Mouse (Mus musculus) liver, embryonic 13.5 days (tissue): ENCODE data around the gene Arhgap11a. TPM values are rescaled to one million over a fixed set of nuclear protein-coding genes. Genes with fewer than 3 reads are reported as not detected.

Experiments used
- ATAC-seq: fragments of 200-750 bp; cut with Nextera tagmentation; 2 replicates; pipeline ENCODE4 v1.8.0; 2017; ENCODE audit warnings: low read depth, mild to moderate bottlenecking, moderate number of reproducible peaks, moderate library complexity
- DNase-seq: peaks from one replicate; pipeline ENCODE4 v3.0.0; 2022
- H3K27ac ChIP-seq: fragments of 300-500 bp; sonication (generic); 2 replicates; pipeline ENCODE4 v1.5.1; 2015; ENCODE audit warnings: moderate library complexity, mild to moderate bottlenecking, inconsistent platforms
- H3K27me3 ChIP-seq: fragments of 300-500 bp; sonication (generic); 2 replicates; pipeline ENCODE4 v1.6.1; 2015; ENCODE audit warnings: mild to moderate bottlenecking, inconsistent platforms
- H3K36me3 ChIP-seq: fragments of 300-500 bp; sonication (generic); 2 replicates; pipeline ENCODE4 v1.6.1; 2015; ENCODE audit warnings: mild to moderate bottlenecking, inconsistent platforms
- H3K4me1 ChIP-seq: fragments of 300-500 bp; sonication (generic); replicated peaks from 2 replicates; pipeline ENCODE4 v1.6.1; 2015; ENCODE audit warnings: inconsistent platforms
- H3K4me2 ChIP-seq: fragments of 300-500 bp; sonication (generic); 2 replicates; pipeline ENCODE4 v1.6.1; 2015; ENCODE audit warnings: inconsistent platforms, mild to moderate bottlenecking, moderate library complexity
- H3K4me3 ChIP-seq: fragments of 300-500 bp; sonication (generic); replicated peaks from 2 replicates; pipeline ENCODE4 v1.5.1; 2015; ENCODE audit warnings: mild to moderate bottlenecking, inconsistent platforms
- H3K9ac ChIP-seq: fragments of 300-500 bp; sonication (generic); 2 replicates; pipeline ENCODE4 v1.6.1; 2015; ENCODE audit warnings: mild to moderate bottlenecking, inconsistent platforms
- H3K9me3 ChIP-seq: fragments of 300-500 bp; sonication (generic); replicated peaks from 2 replicates; pipeline ENCODE4 v1.6.1; 2016; ENCODE audit warnings: inconsistent platforms
- WGBS: fragments of 180-500 bp; shearing (Covaris S2); methylation state at CpG from one replicate; pipeline ENCODE4 v1.1.7; 2015; ENCODE audit not compliant: insufficient replicate concordance; 5-methylcytosine and 5-hydroxymethylcytosine counted together
- polyA plus RNA-seq: library from polyadenylated mRNA; unstranded; fragments of >200 nt; fragmentation: Nextera tagmentation; extraction: Ambion mirVana; gene quantifications from 2 replicates; pipeline ENCODE4 v1.2.1, GENCODE M21; 2015

The Arhgap11a gene
- 17.4 and 22.9 TPM in 2 replicates for polyA plus RNA-seq

GRCm38 (mm10) chr2:113848245-113849121 is at the start of gene Arhgap11a:
TSS of gene Arhgap11a (minus strand) at chr2:113848661.
- Histone ChIP-seq H3K4me2 (peak within 1 kb of the TSS; percentile 94), H3K4me3 (peak within 1 kb of the TSS; percentile 95), H3K9ac (peak within 1 kb of the TSS; percentile 89), H3K27me3 (no peaks in the 10 kb centered on the region), H3K36me3 (peaks cover 26% of the 10 kb centered on the region), H3K4me1 (peaks cover 25% of the 10 kb centered on the region), H3K9me3 (no peaks in the 10 kb centered on the region), H3K27ac (peak within 1 kb of the TSS; percentile 93)
- ATAC-seq (peak; percentile 98), DNase-seq (peak; percentile 87)
- under 1% methylated on average over 48 of the region's 48 CpGs for WGBS

DNA sequence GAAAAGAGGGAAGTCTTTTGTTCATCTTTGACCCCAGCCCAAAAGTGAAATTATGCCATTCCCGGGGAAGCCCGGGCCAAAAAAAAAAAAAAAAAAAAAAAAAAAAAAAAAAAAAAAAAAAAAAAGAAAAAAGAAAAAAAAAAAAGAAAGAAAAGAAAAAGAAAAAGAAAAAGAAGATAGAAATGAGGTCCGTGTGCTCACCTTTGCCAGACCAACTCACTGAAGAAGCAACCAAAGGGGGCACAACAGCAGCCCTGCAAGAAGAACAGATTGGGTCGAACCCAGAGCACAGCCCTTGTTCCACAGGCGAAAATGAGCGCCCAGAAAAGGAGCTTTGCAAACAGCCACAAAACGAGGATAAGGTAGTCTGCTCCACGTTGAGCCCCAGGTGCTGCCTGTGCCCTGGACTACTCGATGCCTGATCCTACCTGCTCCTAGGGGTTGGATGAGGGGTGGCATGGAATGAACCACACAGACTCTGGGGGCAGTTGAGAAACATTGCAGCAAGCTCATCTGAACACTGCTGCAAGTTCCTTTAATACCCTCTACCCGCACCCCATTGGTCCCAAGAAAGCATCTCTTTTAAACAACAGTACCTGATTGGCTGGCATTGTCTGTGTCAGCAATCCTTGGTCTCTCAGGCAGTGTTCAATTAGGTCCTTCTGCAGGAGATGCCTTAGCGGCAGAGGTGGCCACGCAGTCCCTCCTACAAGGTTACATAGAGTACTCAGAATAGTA is 45.1 kb upstream of the Arhgap11a start:
- no peak overlapping the region for H3K27ac ChIP-seq
- ATAC-seq (no peak), DNase-seq (no peak)
- H3K4me3 ChIP-seq = no peak overlapping the region
- no peaks in the 10 kb centered on the region for H3K9me3 ChIP-seq
- H3K4me1 ChIP-seq = no peaks in the 10 kb centered on the region
- no peak overlapping the region for H3K4me2 ChIP-seq
- H3K36me3 ChIP-seq = no peaks in the 10 kb centered on the region
- H3K27me3 ChIP-seq = no peaks in the 10 kb centered on the region
- 60% methylated on average over 10 of the region's 12 CpGs for WGBS
- no peak overlapping the region for H3K9ac ChIP-seq

- Histone ChIP-seq H3K27ac (no peak overlapping the region), H3K9ac (no peak overlapping the region), H3K9me3 (no peaks in the 10 kb centered on the region), H3K4me2 (no peak overlapping the region), H3K36me3 (no peaks in the 10 kb centered on the region), H3K4me3 (no peak overlapping the region), H3K4me1 (no peaks in the 10 kb centered on the region), H3K27me3 (no peaks in the 10 kb centered on the region)
- ATAC-seq (no peak), DNase-seq (no peak)
- 62% methylated on average over 4 of the region's 4 CpGs for WGBS
Observed at GRCm38 (mm10) chr2:113887166-113887565, 38.7 kb upstream of the Arhgap11a start.

DNA sequence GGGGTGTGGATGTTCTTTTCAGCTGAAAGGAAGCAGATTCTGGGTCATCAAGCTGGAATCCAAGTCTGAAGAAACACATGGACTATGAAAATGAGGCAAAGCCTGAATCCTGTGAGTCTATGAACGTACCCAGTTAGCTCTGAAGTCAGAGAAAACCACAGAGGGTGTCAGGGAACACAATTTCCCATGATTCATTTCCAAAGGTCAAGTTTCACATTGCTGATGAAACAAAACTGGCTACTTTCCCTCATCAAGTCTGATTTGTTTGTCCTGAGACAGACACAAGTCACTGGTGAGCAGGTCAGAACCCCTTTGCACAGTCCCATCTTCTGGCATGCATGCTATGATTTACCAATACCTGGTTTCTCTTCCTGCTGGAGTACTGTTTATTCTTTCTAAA is 37.6 kb upstream of the Arhgap11a start:
- no peak for ATAC-seq
- no peak overlapping the region for H3K4me3 ChIP-seq
- H3K27ac ChIP-seq = no peak overlapping the region
- H3K36me3 ChIP-seq = no peaks in the 10 kb centered on the region
- WGBS = 37% methylated on average over 1 of the region's 1 CpGs
- no peaks in the 10 kb centered on the region for H3K9me3 ChIP-seq
- no peaks in the 10 kb centered on the region for H3K4me1 ChIP-seq
- no peaks in the 10 kb centered on the region for H3K27me3 ChIP-seq
- DNase-seq = no peak
- no peak overlapping the region for H3K9ac ChIP-seq
- H3K4me2 ChIP-seq = no peak overlapping the region

- Histone ChIP-seq H3K27me3 (no peaks in the 10 kb centered on the region), H3K4me2 (no peak overlapping the region), H3K4me3 (no peak overlapping the region), H3K4me1 (no peaks in the 10 kb centered on the region), H3K9me3 (no peaks in the 10 kb centered on the region), H3K9ac (no peak overlapping the region), H3K27ac (no peak overlapping the region), H3K36me3 (no peaks in the 10 kb centered on the region)
- 52% methylated on average over 1 of the region's 1 CpGs for WGBS
- DNase-seq (no peak), ATAC-seq (no peak)
Observed at GRCm38 (mm10) chr2:113870115-113870514, 21.7 kb upstream of the Arhgap11a start.

GRCm38 (mm10) chr2:113868404-113868803 is 19.9 kb upstream of the Arhgap11a start:
- no peak overlapping the region for H3K4me3 ChIP-seq
- no peaks in the 10 kb centered on the region for H3K9me3 ChIP-seq
- no peak for DNase-seq
- no peak overlapping the region for H3K4me2 ChIP-seq
- no peak overlapping the region for H3K9ac ChIP-seq
- no peak for ATAC-seq
- no peaks in the 10 kb centered on the region for H3K36me3 ChIP-seq
- H3K27me3 ChIP-seq = no peaks in the 10 kb centered on the region
- no peak overlapping the region for H3K27ac ChIP-seq
- WGBS = 64% methylated on average over 4 of the region's 4 CpGs
- H3K4me1 ChIP-seq = no peaks in the 10 kb centered on the region

DNA sequence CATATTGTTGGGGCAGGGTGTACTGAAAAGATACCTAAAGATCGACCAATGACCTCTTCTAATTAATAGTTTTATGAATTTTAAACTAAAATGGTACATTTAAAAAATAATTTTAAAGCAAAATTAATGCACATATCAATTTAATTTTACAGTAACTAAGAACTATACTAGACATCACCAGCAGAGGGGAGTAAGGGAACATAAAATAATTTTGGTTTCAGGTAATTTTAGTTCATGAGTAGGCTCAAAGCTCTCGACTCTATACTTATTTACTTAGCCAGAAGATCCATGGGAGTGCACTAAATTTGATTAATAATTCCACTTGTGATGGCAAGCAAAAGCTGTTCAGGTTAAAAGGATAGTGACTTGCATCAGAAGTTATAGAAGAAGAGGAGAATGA is 17.7 kb upstream of the Arhgap11a start:
- DNase-seq (no peak), ATAC-seq (no peak)
- H3K4me2 ChIP-seq = no peak overlapping the region
- H3K27ac ChIP-seq = no peak overlapping the region
- H3K27me3 ChIP-seq = no peaks in the 10 kb centered on the region
- no peak overlapping the region for H3K9ac ChIP-seq
- 16% methylated on average over 2 of the region's 2 CpGs for WGBS
- H3K9me3 ChIP-seq = no peaks in the 10 kb centered on the region
- no peaks in the 10 kb centered on the region for H3K4me1 ChIP-seq
- no peaks in the 10 kb centered on the region for H3K36me3 ChIP-seq
- H3K4me3 ChIP-seq = no peak overlapping the region

DNA sequence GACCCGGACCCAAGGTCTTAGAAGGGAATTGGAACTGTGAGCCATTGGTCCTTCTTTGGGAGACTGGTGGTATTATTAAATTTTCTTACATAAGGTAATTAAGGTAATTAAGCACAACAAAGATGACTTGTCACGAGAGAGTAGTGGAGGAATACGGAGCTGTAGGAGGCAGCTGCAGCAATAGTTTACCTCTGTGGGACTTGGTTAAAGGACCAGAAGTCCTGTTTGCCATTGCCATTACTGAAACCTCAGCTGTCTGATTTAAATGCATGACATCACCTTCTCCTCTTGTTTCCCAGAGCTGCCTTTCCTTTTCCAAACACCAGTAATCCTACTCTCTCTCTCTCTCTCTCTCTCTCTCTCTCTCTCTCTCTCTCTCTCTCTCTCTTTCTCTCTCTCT is 680 bp upstream of the Arhgap11a start:
- ATAC-seq = no peak
- no peak for DNase-seq
- no peaks in the 10 kb centered on the region for H3K9me3 ChIP-seq
- H3K9ac ChIP-seq = peak overlapping the region; percentile 43
- peak overlapping the region; percentile 36; the same call in 1 of the 2 replicates for H3K27ac ChIP-seq
- H3K27me3 ChIP-seq = no peaks in the 10 kb centered on the region
- H3K4me2 ChIP-seq = peak overlapping the region; percentile 94
- H3K4me3 ChIP-seq = peak overlapping the region; percentile 95
- 9% methylated on average over 3 of the region's 3 CpGs for WGBS
- H3K4me1 ChIP-seq = peaks cover 25% of the 10 kb centered on the region
- H3K36me3 ChIP-seq = peaks cover 19% of the 10 kb centered on the region

- DNase-seq = no peak
- peaks cover 31% of the 10 kb centered on the region for H3K36me3 ChIP-seq
- ATAC-seq = no peak; the same call in 1 of the 2 replicates
- H3K4me2 ChIP-seq = peak overlapping the region; percentile 94
- H3K27me3 ChIP-seq = no peaks in the 10 kb centered on the region
- H3K9ac ChIP-seq = peak overlapping the region; percentile 89
- no peaks in the 10 kb centered on the region for H3K9me3 ChIP-seq
- peaks cover 25% of the 10 kb centered on the region for H3K4me1 ChIP-seq
- peak overlapping the region; percentile 95 for H3K4me3 ChIP-seq
- 0% methylated on average over 24 of the region's 24 CpGs for WGBS
- peak overlapping the region; percentile 93 for H3K27ac ChIP-seq
Observed at GRCm38 (mm10) chr2:113847678-113848244, 700 bp downstream of the Arhgap11a start.

DNA sequence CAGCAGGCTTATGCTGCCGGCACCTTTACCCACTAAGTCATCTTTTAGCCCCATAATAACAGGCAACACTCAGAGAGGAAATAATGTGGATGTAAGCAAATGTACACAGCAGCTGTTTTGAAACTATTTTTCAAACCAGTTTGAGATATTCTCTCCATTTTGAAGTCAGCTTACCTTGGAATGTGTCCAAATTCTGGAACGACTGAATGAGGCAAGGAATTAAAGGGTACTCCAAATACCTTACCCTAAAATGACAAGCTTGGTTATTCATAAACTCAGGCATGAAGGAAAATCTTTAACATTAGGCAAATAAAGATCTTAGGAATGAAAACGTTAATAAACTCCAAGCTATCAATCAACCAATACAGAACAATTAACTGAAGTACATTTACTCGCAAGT is 3.4 kb downstream of the Arhgap11a start:
- no peak for ATAC-seq
- 72% methylated on average over 4 of the region's 4 CpGs for WGBS
- H3K36me3 ChIP-seq = peaks cover 50% of the 10 kb centered on the region
- no peak overlapping the region for H3K4me2 ChIP-seq
- no peaks in the 10 kb centered on the region for H3K27me3 ChIP-seq
- no peak overlapping the region for H3K9ac ChIP-seq
- no peaks in the 10 kb centered on the region for H3K9me3 ChIP-seq
- no peak for DNase-seq
- peaks cover 25% of the 10 kb centered on the region for H3K4me1 ChIP-seq
- H3K4me3 ChIP-seq = no peak overlapping the region
- H3K27ac ChIP-seq = no peak overlapping the region

DNA sequence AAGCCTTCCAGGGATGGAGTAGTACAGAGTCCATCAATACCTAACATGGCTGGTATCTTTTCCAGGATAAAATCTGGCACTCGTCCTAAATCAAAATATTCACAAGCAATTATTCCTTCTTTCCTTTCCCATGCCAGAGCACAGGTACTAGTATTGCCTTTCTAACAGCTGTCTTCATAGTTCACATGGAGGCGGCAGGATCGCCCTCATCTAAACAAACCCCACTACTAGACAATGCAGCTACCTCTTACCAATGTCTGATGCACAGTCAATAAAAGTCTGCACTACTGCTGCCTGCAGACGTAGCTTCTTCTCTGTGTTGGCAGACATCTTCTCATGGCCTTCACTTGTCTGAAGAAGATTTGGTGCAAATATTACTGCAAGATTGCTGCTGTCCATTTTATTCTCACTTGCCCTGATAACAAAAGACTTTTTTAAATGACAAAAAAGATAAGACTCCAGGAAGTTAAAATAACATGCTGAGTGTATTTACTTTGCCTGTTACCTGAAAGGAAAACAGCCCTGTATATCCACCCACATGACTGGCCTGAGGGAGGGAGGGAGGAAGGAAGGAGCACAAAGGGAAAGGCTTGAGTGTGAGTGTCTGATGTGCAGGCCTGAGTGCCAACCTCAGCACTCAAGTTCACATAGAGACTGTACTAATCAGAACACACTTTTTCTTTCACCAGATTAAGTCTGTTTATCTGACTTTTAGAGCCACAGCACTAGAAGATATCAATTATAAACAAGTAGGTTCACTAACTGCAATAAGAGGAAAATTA is 6.6 kb downstream of the Arhgap11a start:
- Histone ChIP-seq H3K9ac (no peak overlapping the region), H3K9me3 (no peaks in the 10 kb centered on the region), H3K27me3 (no peaks in the 10 kb centered on the region), H3K4me2 (no peak overlapping the region), H3K4me3 (no peak overlapping the region), H3K27ac (no peak overlapping the region), H3K36me3 (peaks cover 70% of the 10 kb centered on the region), H3K4me1 (peaks cover 21% of the 10 kb centered on the region)
- DNase-seq (no peak), ATAC-seq (no peak)
- 86% methylated on average over 4 of the region's 4 CpGs for WGBS
